Mouse (Mus musculus) erythroblast, embryonic 14.5 days (primary cell): ENCODE data around the gene Psmb5. TPM values are rescaled to one million over a fixed set of nuclear protein-coding genes. Genes with fewer than 3 reads are reported as not detected.

Source experiments
- H3K27me3 ChIP-seq: 2 replicates; pipeline ENCODE4 v1.6.1; 2012; ENCODE audit warnings: inconsistent platforms; ENCODE audit not compliant: control insufficient read depth
- H3K36me3 ChIP-seq: 2 replicates; pipeline ENCODE4 v1.6.1; 2012; ENCODE audit warnings: mild to moderate bottlenecking, inconsistent platforms; ENCODE audit not compliant: control insufficient read depth
- H3K4me1 ChIP-seq: 2 replicates; pipeline ENCODE4 v1.6.1; 2012; ENCODE audit warnings: inconsistent platforms; ENCODE audit not compliant: control insufficient read depth
- H3K4me3 ChIP-seq: replicated peaks from 2 replicates; pipeline ENCODE3; 2012; ENCODE audit warnings: moderate library complexity, mild to moderate bottlenecking, inconsistent platforms
- H3K9me3 ChIP-seq: 2 replicates; pipeline ENCODE4 v1.6.1; 2012; ENCODE audit warnings: low read length, inconsistent platforms, mixed read lengths; ENCODE audit not compliant: control insufficient read depth
- GATA1 ChIP-seq: IDR thresholded peaks from 2 replicates; pipeline ENCODE4 v1.6.1; 2012; ENCODE audit warnings: low read length, inconsistent platforms, mixed read lengths
- TAL1 ChIP-seq: IDR thresholded peaks from 3 replicates; pipeline ENCODE4 v1.6.1; 2012; ENCODE audit warnings: low read length, inconsistent platforms, mixed read lengths
- polyA plus RNA-seq: library from polyadenylated mRNA; stranded (reverse); fragments of >175 nt; gene quantifications from 2 replicates; pipeline ENCODE4 v1.2.3, GENCODE M21; 2012

The Psmb5 gene
- polyA plus RNA-seq, 1 experiment = 21.7 TPM

GRCm38 (mm10) chr14:54636954-54637353, 19.1 kb upstream of the Psmb5 start:
- peak; percentile 35; the same call in 1 of the 2 replicates for TF ChIP-seq GATA1
- TF ChIP-seq TAL1 = no peak
- Histone ChIP-seq H3K4me1 (peaks cover 15% of the 10 kb centered on the region), H3K36me3 (peaks cover 29% of the 10 kb centered on the region), H3K9me3 (no peaks in the 10 kb centered on the region), H3K4me3 (no peak overlapping the region), H3K27me3 (peaks cover 27% of the 10 kb centered on the region)

GRCm38 (mm10) chr14:54634182-54634581, 16.4 kb upstream of the Psmb5 start:
- Histone ChIP-seq H3K4me3 (no peak overlapping the region), H3K36me3 (peaks cover 32% of the 10 kb centered on the region), H3K27me3 (peaks cover 3% of the 10 kb centered on the region), H3K4me1 (peaks cover 12% of the 10 kb centered on the region), H3K9me3 (no peaks in the 10 kb centered on the region)
- TF ChIP-seq GATA1 (no peak), TAL1 (no peak)

GRCm38 (mm10) chr14:54632252-54632651, 14.4 kb upstream of the Psmb5 start:
- no peaks in the 10 kb centered on the region for H3K9me3 ChIP-seq
- peaks cover 12% of the 10 kb centered on the region for H3K4me1 ChIP-seq
- peaks cover 29% of the 10 kb centered on the region for H3K36me3 ChIP-seq
- no peak for TF ChIP-seq TAL1
- TF ChIP-seq GATA1 = no peak
- H3K27me3 ChIP-seq = no peaks in the 10 kb centered on the region
- no peak overlapping the region for H3K4me3 ChIP-seq

- H3K36me3 ChIP-seq = peaks cover 23% of the 10 kb centered on the region
- peaks cover 12% of the 10 kb centered on the region for H3K4me1 ChIP-seq
- H3K27me3 ChIP-seq = no peaks in the 10 kb centered on the region; the same call in 1 of the 2 replicates
- TF ChIP-seq TAL1 (no peak), GATA1 (no peak)
- no peak overlapping the region for H3K4me3 ChIP-seq
- H3K9me3 ChIP-seq = no peaks in the 10 kb centered on the region
Measured at GRCm38 (mm10) chr14:54631240-54631599, 13.4 kb upstream of the Psmb5 start.

GRCm38 (mm10) chr14:54630583-54631239, 12.9 kb upstream of the Psmb5 start:
- Histone ChIP-seq H3K36me3 (peaks cover 21% of the 10 kb centered on the region), H3K27me3 (peaks cover 1% of the 10 kb centered on the region), H3K4me1 (peaks cover 12% of the 10 kb centered on the region), H3K9me3 (no peaks in the 10 kb centered on the region), H3K4me3 (no peak overlapping the region)
- TF ChIP-seq GATA1 (no peak), TAL1 (no peak)

DNA sequence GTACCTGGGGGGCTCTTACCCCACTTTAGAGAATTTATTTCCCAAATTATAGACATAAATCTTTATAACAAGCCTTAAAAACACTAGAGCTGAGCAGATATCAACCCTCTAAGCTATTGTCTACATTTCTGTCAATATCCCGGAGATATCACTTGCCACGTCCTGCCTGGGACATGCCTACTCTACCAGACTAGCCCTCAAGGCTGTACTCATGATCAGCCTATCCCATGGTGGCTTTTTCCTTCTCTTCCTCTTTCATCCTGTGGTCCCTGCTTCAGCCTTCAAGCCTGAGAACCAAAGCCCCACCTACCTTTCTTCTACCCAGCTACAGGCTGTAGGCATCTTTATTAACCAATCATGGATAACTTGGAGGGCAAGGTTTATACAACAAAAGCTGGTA, 12.0 kb upstream of the Psmb5 start:
- H3K4me3 ChIP-seq = no peak overlapping the region
- no peaks in the 10 kb centered on the region for H3K9me3 ChIP-seq
- H3K36me3 ChIP-seq = peaks cover 21% of the 10 kb centered on the region
- peaks cover 12% of the 10 kb centered on the region for H3K4me1 ChIP-seq
- TF ChIP-seq GATA1 (no peak), TAL1 (no peak)
- H3K27me3 ChIP-seq = peaks cover 10% of the 10 kb centered on the region

DNA sequence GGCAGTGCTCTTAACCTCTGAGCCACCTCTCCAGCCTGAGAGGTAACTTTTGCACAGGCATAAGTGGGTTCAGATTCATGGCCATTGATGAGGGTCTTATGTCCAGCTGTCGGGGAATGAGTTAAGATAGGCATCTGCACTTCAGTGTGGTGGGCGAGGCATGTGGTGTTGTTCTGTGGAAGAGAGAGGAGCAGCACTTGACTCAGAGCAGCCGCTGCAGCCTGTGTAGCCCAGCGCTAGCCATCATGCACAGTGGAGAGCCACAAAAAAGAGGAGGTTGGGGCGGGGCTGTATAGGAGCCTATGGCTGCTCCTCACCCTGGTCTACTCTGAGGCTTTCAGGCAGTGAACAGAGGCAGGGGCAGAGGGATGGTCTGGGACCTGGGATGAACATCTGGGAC, 10.3 kb upstream of the Psmb5 start:
- peaks cover 19% of the 10 kb centered on the region for H3K4me1 ChIP-seq
- H3K9me3 ChIP-seq = no peaks in the 10 kb centered on the region
- peaks cover 10% of the 10 kb centered on the region for H3K27me3 ChIP-seq
- no peak overlapping the region for H3K4me3 ChIP-seq
- H3K36me3 ChIP-seq = peaks cover 15% of the 10 kb centered on the region
- no peak for TF ChIP-seq TAL1
- TF ChIP-seq GATA1 = no peak

GRCm38 (mm10) chr14:54624976-54625375, 7.2 kb upstream of the Psmb5 start:
- TF ChIP-seq GATA1 (no peak), TAL1 (no peak)
- H3K4me3 ChIP-seq = no peak overlapping the region
- H3K9me3 ChIP-seq = no peaks in the 10 kb centered on the region
- peaks cover 17% of the 10 kb centered on the region for H3K4me1 ChIP-seq
- peaks cover 10% of the 10 kb centered on the region for H3K27me3 ChIP-seq
- H3K36me3 ChIP-seq = no peaks in the 10 kb centered on the region

DNA sequence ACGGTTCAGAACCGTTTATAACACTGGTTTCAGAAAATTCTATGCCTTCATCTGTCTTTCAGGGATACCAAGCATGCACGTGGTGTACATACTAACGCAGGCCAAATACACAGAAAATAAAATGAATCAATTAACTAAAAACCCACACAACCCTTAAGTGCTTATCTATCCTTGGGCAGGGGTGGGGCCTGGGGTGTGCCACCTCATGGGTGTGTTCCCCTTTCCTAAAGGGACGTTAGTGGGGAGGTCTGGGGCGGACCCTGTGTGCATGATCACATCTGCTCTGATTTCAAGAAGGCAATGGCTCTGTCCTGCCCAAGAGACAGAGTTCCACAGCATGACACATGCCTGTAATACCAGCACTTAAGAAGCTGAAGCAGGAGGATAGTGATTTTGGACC, 5.5 kb upstream of the Psmb5 start:
- no peaks in the 10 kb centered on the region for H3K9me3 ChIP-seq
- peaks cover 10% of the 10 kb centered on the region for H3K27me3 ChIP-seq
- H3K4me3 ChIP-seq = no peak overlapping the region
- TF ChIP-seq GATA1 (no peak), TAL1 (no peak)
- no peaks in the 10 kb centered on the region for H3K36me3 ChIP-seq
- H3K4me1 ChIP-seq = peaks cover 14% of the 10 kb centered on the region

- H3K4me3 ChIP-seq = no peak within 1 kb of the TSS
- H3K27me3 ChIP-seq = peaks cover 10% of the 10 kb centered on the region
- TF ChIP-seq TAL1 = no peak
- no peak for TF ChIP-seq GATA1
- H3K9me3 ChIP-seq = no peaks in the 10 kb centered on the region
- H3K36me3 ChIP-seq = peaks cover 3% of the 10 kb centered on the region
- peaks cover 26% of the 10 kb centered on the region for H3K4me1 ChIP-seq
Measured at GRCm38 (mm10) chr14:54621133-54621532, 3.3 kb upstream of the Psmb5 start, which contains the start of gene Psmb11. Psmb11 (plus strand) TSS chr14:54621433.
